Mouse (Mus musculus): ENCODE results near the gene Adgrf3. TPM values are rescaled to one million over a fixed set of nuclear protein-coding genes. Genes with fewer than 3 reads are reported as not detected.

Gene Adgrf3
- 0.33 and 0.34 TPM in 2 replicates for polyA plus RNA-seq (2015; fragmentation: Nextera tagmentation; extraction: Ambion mirVana)

GRCm38 (mm10) chr5:30205493-30205892 lies at the start of gene Adgrf3:
Adgrf3 (minus strand) TSS chr5:30205722.
- 42% methylated on average over 5 of the region's 5 CpGs for WGBS
- peak within 1 kb of the TSS; percentile 16; the same call in 1 of the 2 replicates for H3K27ac ChIP-seq
- no peaks in the 10 kb centered on the region for H3K9me3 ChIP-seq
- H3K36me3 ChIP-seq, result no peaks in the 10 kb centered on the region
- no peak within 1 kb of the TSS for H3K4me2 ChIP-seq
- H3K9ac ChIP-seq, result no peak within 1 kb of the TSS
- H3K27me3 ChIP-seq (replicated peaks), result no peaks in the 10 kb centered on the region
- peaks cover 6% of the 10 kb centered on the region; the same call in 1 of the 2 replicates for H3K4me1 ChIP-seq
- no peak within 1 kb of the TSS for H3K4me3 ChIP-seq (replicated peaks)
- no peak for ATAC-seq (ENCODE audit: insufficient read depth, low FRiP score, low read depth)

GRCm38 (mm10) chr5:30247666-30248065 lies 42.1 kb upstream of the Adgrf3 start:
- Histone ChIP-seq H3K4me2 (no peak overlapping the region), H3K27me3 (replicated peaks) (no peaks in the 10 kb centered on the region), H3K9me3 (no peaks in the 10 kb centered on the region), H3K27ac (no peak overlapping the region), H3K4me1 (0 out of 2 replicates have a peak, but pooled peaks cover under 1% of the 10 kb centered on the region), H3K4me3 (replicated peaks) (no peak overlapping the region), H3K9ac (no peak overlapping the region), H3K36me3 (peaks cover 5% of the 10 kb centered on the region)
- WGBS, result 94% methylated on average over 1 of the region's 1 CpGs
- no peak for ATAC-seq (ENCODE audit: insufficient read depth, low FRiP score, low read depth)

- Histone ChIP-seq H3K27me3 (replicated peaks) (no peaks in the 10 kb centered on the region), H3K4me1 (0 out of 2 replicates have a peak, but pooled peaks cover 4% of the 10 kb centered on the region), H3K9ac (no peak overlapping the region), H3K4me2 (no peak overlapping the region), H3K27ac (no peak overlapping the region), H3K9me3 (no peaks in the 10 kb centered on the region), H3K4me3 (replicated peaks) (no peak overlapping the region), H3K36me3 (no peaks in the 10 kb centered on the region; the same call in 1 of the 2 replicates)
- ATAC-seq (ENCODE audit: insufficient read depth, low FRiP score, low read depth), result no peak
- WGBS, result 86% methylated on average over 9 of the region's 9 CpGs
These were observed 40.4 kb upstream of the Adgrf3 start for GRCm38 (mm10) chr5:30245861-30246416.

- no peak for ATAC-seq (ENCODE audit: insufficient read depth, low FRiP score, low read depth)
- Histone ChIP-seq H3K4me2 (no peak overlapping the region), H3K36me3 (no peaks in the 10 kb centered on the region), H3K27me3 (replicated peaks) (no peaks in the 10 kb centered on the region), H3K9ac (no peak overlapping the region), H3K4me3 (replicated peaks) (no peak overlapping the region), H3K27ac (no peak overlapping the region), H3K9me3 (no peaks in the 10 kb centered on the region), H3K4me1 (0 out of 2 replicates have a peak, but pooled peaks cover 4% of the 10 kb centered on the region)
- WGBS, result 64% methylated on average over 9 of the region's 9 CpGs
These were observed 38.2 kb upstream of the Adgrf3 start for GRCm38 (mm10) chr5:30243741-30244140.

GRCm38 (mm10) chr5:30242410-30242809 lies 36.9 kb upstream of the Adgrf3 start:
- Histone ChIP-seq H3K4me1 (0 out of 2 replicates have a peak, but pooled peaks cover 4% of the 10 kb centered on the region), H3K36me3 (no peaks in the 10 kb centered on the region), H3K9ac (no peak overlapping the region), H3K4me2 (no peak overlapping the region), H3K27ac (peak overlapping the region; percentile 67), H3K9me3 (no peaks in the 10 kb centered on the region), H3K27me3 (replicated peaks) (no peaks in the 10 kb centered on the region), H3K4me3 (replicated peaks) (no peak overlapping the region)
- ATAC-seq (ENCODE audit: insufficient read depth, low FRiP score, low read depth), result peak; percentile 53; the same call in 1 of the 2 replicates
- 26% methylated on average over 1 of the region's 1 CpGs for WGBS

- Histone ChIP-seq H3K4me3 (replicated peaks) (no peak overlapping the region), H3K4me2 (no peak overlapping the region), H3K9ac (no peak overlapping the region), H3K4me1 (0 out of 2 replicates have a peak, but pooled peaks cover 4% of the 10 kb centered on the region), H3K27me3 (replicated peaks) (no peaks in the 10 kb centered on the region), H3K27ac (no peak overlapping the region), H3K9me3 (no peaks in the 10 kb centered on the region), H3K36me3 (no peaks in the 10 kb centered on the region)
- ATAC-seq (ENCODE audit: insufficient read depth, low FRiP score, low read depth), result no peak
- WGBS, result 77% methylated on average over 7 of the region's 7 CpGs
These were observed 35.0 kb upstream of the Adgrf3 start for GRCm38 (mm10) chr5:30240552-30240951.

GRCm38 (mm10) chr5:30238533-30238932 lies 33.0 kb upstream of the Adgrf3 start:
- no peaks in the 10 kb centered on the region for H3K36me3 ChIP-seq
- H3K9ac ChIP-seq, result no peak overlapping the region
- 83% methylated on average over 5 of the region's 5 CpGs for WGBS
- H3K4me2 ChIP-seq, result no peak overlapping the region
- H3K4me3 ChIP-seq (replicated peaks), result no peak overlapping the region
- H3K27ac ChIP-seq, result no peak overlapping the region
- no peaks in the 10 kb centered on the region for H3K27me3 ChIP-seq (replicated peaks)
- ATAC-seq (ENCODE audit: insufficient read depth, low FRiP score, low read depth), result no peak
- peaks cover 9% of the 10 kb centered on the region; the same call in 1 of the 2 replicates for H3K4me1 ChIP-seq
- H3K9me3 ChIP-seq, result no peaks in the 10 kb centered on the region

- no peak for ATAC-seq (ENCODE audit: insufficient read depth, low FRiP score, low read depth)
- Histone ChIP-seq H3K9me3 (no peaks in the 10 kb centered on the region), H3K4me3 (replicated peaks) (no peak overlapping the region), H3K36me3 (no peaks in the 10 kb centered on the region), H3K4me2 (no peak overlapping the region), H3K27ac (no peak overlapping the region), H3K4me1 (peaks cover 13% of the 10 kb centered on the region; the same call in 1 of the 2 replicates), H3K9ac (no peak overlapping the region), H3K27me3 (replicated peaks) (no peaks in the 10 kb centered on the region)
- 76% methylated on average over 2 of the region's 2 CpGs for WGBS
These were observed 30.2 kb upstream of the Adgrf3 start for GRCm38 (mm10) chr5:30235641-30236126.

- no peaks in the 10 kb centered on the region for H3K27me3 ChIP-seq (replicated peaks)
- H3K27ac ChIP-seq, result no peak overlapping the region
- ATAC-seq (ENCODE audit: insufficient read depth, low FRiP score, low read depth), result no peak
- no peaks in the 10 kb centered on the region for H3K9me3 ChIP-seq
- peak overlapping the region; percentile 87 for H3K4me3 ChIP-seq (replicated peaks)
- H3K9ac ChIP-seq, result no peak overlapping the region
- 42% methylated on average over 8 of the region's 8 CpGs for WGBS
- H3K4me2 ChIP-seq, result peak overlapping the region; percentile 75
- no peaks in the 10 kb centered on the region for H3K36me3 ChIP-seq
- peaks cover 13% of the 10 kb centered on the region; the same call in 1 of the 2 replicates for H3K4me1 ChIP-seq
These were observed 28.5 kb upstream of the Adgrf3 start for GRCm38 (mm10) chr5:30233979-30234378.

- Histone ChIP-seq H3K4me2 (peak overlapping the region; percentile 75), H3K4me3 (replicated peaks) (peak overlapping the region; percentile 87), H3K27me3 (replicated peaks) (no peaks in the 10 kb centered on the region), H3K4me1 (peaks cover 13% of the 10 kb centered on the region; the same call in 1 of the 2 replicates), H3K9me3 (no peaks in the 10 kb centered on the region), H3K27ac (peak overlapping the region; percentile 92), H3K9ac (peak overlapping the region; percentile 75), H3K36me3 (no peaks in the 10 kb centered on the region)
- no peak for ATAC-seq (ENCODE audit: insufficient read depth, low FRiP score, low read depth)
- 5% methylated on average over 15 of the region's 15 CpGs for WGBS
These were observed 27.5 kb upstream of the Adgrf3 start for GRCm38 (mm10) chr5:30233042-30233441.

GRCm38 (mm10) chr5:30232271-30232971 lies 26.9 kb upstream of the Adgrf3 start, which contains the start of gene Selenoi:
Selenoi (plus strand) TSS chr5:30232581.
- Histone ChIP-seq H3K36me3 (no peaks in the 10 kb centered on the region), H3K4me1 (peaks cover 13% of the 10 kb centered on the region; the same call in 1 of the 2 replicates), H3K27ac (peak within 1 kb of the TSS; percentile 92), H3K27me3 (replicated peaks) (no peaks in the 10 kb centered on the region), H3K9me3 (no peaks in the 10 kb centered on the region), H3K9ac (peak within 1 kb of the TSS; percentile 75), H3K4me3 (replicated peaks) (peak within 1 kb of the TSS; percentile 87), H3K4me2 (peak within 1 kb of the TSS; percentile 75)
- peak; percentile 99 for ATAC-seq (ENCODE audit: insufficient read depth, low FRiP score, low read depth)
- under 1% methylated on average over 71 of the region's 71 CpGs for WGBS

GRCm38 (mm10) chr5:30231891-30232270 lies 26.4 kb upstream of the Adgrf3 start:
- Histone ChIP-seq H3K36me3 (no peaks in the 10 kb centered on the region), H3K4me3 (replicated peaks) (peak overlapping the region; percentile 87), H3K9ac (peak overlapping the region; percentile 42; the same call in 1 of the 2 replicates), H3K27me3 (replicated peaks) (no peaks in the 10 kb centered on the region), H3K9me3 (no peaks in the 10 kb centered on the region), H3K4me2 (peak overlapping the region; percentile 75), H3K4me1 (peaks cover 13% of the 10 kb centered on the region; the same call in 1 of the 2 replicates), H3K27ac (peak overlapping the region; percentile 72; the same call in 1 of the 2 replicates)
- ATAC-seq (ENCODE audit: insufficient read depth, low FRiP score, low read depth), result no peak
- WGBS, result 45% methylated on average over 16 of the region's 16 CpGs

Data from stomach, embryonic 15.5 days (tissue).